Mouse (Mus musculus) intestine, embryonic 16.5 days (tissue): ENCODE results near the gene Arhgef11. TPM values are rescaled to one million over a fixed set of nuclear protein-coding genes. Genes with fewer than 3 reads are reported as not detected.

Experiments used
- ATAC-seq: fragments of 200-750 bp; cut with Nextera tagmentation; 2 replicates; pipeline ENCODE4 v1.8.0; 2017; ENCODE audit warnings: moderate TSS enrichment, moderate library complexity
- H3K27ac ChIP-seq: fragments of 300-500 bp; sonication (generic); 2 replicates; pipeline ENCODE4 v1.5.1; 2014; ENCODE audit warnings: mild to moderate bottlenecking, low read length
- H3K27me3 ChIP-seq: fragments of 300-500 bp; sonication (generic); replicated peaks from 2 replicates; pipeline ENCODE4 v1.6.1; 2014; ENCODE audit warnings: low read length, control low read depth, mixed read lengths; ENCODE audit not compliant: control insufficient read depth, insufficient read depth
- H3K36me3 ChIP-seq: fragments of 300-500 bp; sonication (generic); 2 replicates; pipeline ENCODE4 v1.6.1; 2014; ENCODE audit warnings: low read length, control low read depth; ENCODE audit not compliant: control insufficient read depth, insufficient read depth
- H3K4me1 ChIP-seq: fragments of 300-500 bp; sonication (generic); 2 replicates; pipeline ENCODE4 v1.6.1; 2014; ENCODE audit warnings: low read length, control low read depth, mixed read lengths; ENCODE audit not compliant: control insufficient read depth, insufficient read depth
- H3K4me2 ChIP-seq: fragments of 300-500 bp; sonication (generic); 2 replicates; pipeline ENCODE4 v1.6.1; 2014; ENCODE audit warnings: low read depth, low read length, control low read depth
- H3K4me3 ChIP-seq: fragments of 300-500 bp; sonication (generic); 2 replicates; pipeline ENCODE4 v1.5.1; 2014; ENCODE audit warnings: mild to moderate bottlenecking, low read length
- H3K9ac ChIP-seq: fragments of 300-500 bp; sonication (generic); 2 replicates; pipeline ENCODE4 v1.6.1; 2014; ENCODE audit warnings: low read depth, low read length
- H3K9me3 ChIP-seq: fragments of 300-500 bp; sonication (generic); 2 replicates; pipeline ENCODE4 v1.6.1; 2016; ENCODE audit warnings: low read length, control low read depth; ENCODE audit not compliant: control insufficient read depth
- WGBS: fragments of 180-500 bp; shearing (Covaris S2); extraction: QIAGEN DNeasy Blood & Tissue Kit; methylation state at CpG from one replicate; pipeline ENCODE4 v1.1.7; 2014; 5-methylcytosine and 5-hydroxymethylcytosine counted together
- polyA plus RNA-seq: library from polyadenylated mRNA; unstranded; fragments of >200 nt; fragmentation: Nextera tagmentation; extraction: Ambion mirVana; gene quantifications from 2 replicates; pipeline ENCODE4 v1.2.1, GENCODE M21; 2015

The Arhgef11 gene
- polyA plus RNA-seq, 1 experiment from 2014 or later, result 11.6 TPM

GRCm38 (mm10) chr3:87769506-87769905 lies 152.1 kb downstream of the Arhgef11 start:
- no peak overlapping the region for H3K27ac ChIP-seq
- no peaks in the 10 kb centered on the region for H3K27me3 ChIP-seq
- H3K9ac ChIP-seq, result no peak overlapping the region
- H3K4me2 ChIP-seq, result no peak overlapping the region
- H3K4me1 ChIP-seq, result peaks cover 32% of the 10 kb centered on the region
- no peaks in the 10 kb centered on the region for H3K36me3 ChIP-seq
- H3K4me3 ChIP-seq, result no peak overlapping the region
- ATAC-seq, result no peak
- WGBS, result 81% methylated on average over 8 of the region's 8 CpGs
- H3K9me3 ChIP-seq, result no peaks in the 10 kb centered on the region

DNA sequence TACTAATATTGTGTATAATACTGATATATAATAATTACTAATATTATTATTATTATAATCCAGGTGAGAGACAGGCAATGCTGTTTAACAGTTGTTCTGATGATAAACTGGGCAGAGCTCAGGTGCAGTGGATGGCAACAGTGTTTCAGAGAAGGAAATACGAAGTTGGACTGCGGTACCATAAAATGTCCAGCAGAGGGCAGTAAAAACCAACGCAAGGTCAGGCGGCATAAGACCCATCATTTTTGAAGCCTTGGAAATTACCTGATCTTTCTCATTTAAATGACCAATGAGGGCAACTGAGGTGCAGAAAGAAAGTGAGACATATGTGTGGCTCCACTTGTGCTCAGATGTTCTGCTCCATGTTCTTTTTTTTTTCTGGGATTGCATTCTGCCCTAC lies 152.9 kb downstream of the Arhgef11 start:
- H3K36me3 ChIP-seq, result no peaks in the 10 kb centered on the region
- H3K4me2 ChIP-seq, result no peak overlapping the region
- no peak overlapping the region for H3K4me3 ChIP-seq
- H3K9me3 ChIP-seq, result no peaks in the 10 kb centered on the region
- no peak overlapping the region for H3K27ac ChIP-seq
- H3K27me3 ChIP-seq, result no peaks in the 10 kb centered on the region
- no peak for ATAC-seq
- WGBS, result 2% methylated on average over 4 of the region's 4 CpGs
- no peak overlapping the region for H3K9ac ChIP-seq
- H3K4me1 ChIP-seq, result peaks cover 24% of the 10 kb centered on the region

- Histone ChIP-seq H3K27me3 (no peaks in the 10 kb centered on the region), H3K27ac (no peak overlapping the region), H3K4me1 (peaks cover 16% of the 10 kb centered on the region), H3K4me3 (no peak overlapping the region), H3K9me3 (no peaks in the 10 kb centered on the region), H3K9ac (no peak overlapping the region), H3K36me3 (no peaks in the 10 kb centered on the region), H3K4me2 (no peak overlapping the region)
- ATAC-seq, result peak; percentile 45; the same call in 1 of the 2 replicates
- WGBS, result 29% methylated on average over 6 of the region's 6 CpGs
These were observed 153.7 kb downstream of the Arhgef11 start for GRCm38 (mm10) chr3:87771088-87771487.

DNA sequence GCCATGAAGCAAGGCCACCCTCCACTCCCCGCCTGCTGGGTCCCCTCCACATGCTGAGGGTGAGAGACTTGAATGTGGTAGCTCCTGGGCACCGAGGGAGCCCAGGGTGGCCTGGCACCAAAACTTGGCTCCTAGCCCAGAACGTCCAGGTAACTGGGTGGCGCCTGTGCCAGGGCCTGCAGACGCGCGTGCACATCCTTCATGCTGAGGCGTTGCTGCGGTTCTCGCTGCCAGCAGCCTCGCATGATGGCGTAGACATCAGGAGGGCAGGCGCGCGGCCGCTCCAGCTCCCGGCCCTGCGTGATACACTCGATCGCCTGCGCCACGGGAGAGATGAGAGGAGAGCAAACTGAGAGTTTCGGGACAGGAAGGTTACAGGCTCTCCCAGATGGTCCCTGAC lies 160.9 kb downstream of the Arhgef11 start:
- H3K9ac ChIP-seq, result no peak overlapping the region
- H3K4me3 ChIP-seq, result no peak overlapping the region
- H3K27me3 ChIP-seq, result peaks cover 13% of the 10 kb centered on the region; the same call in 1 of the 2 replicates
- no peaks in the 10 kb centered on the region for H3K36me3 ChIP-seq
- H3K27ac ChIP-seq, result no peak overlapping the region
- H3K9me3 ChIP-seq, result no peaks in the 10 kb centered on the region
- no peak for ATAC-seq
- WGBS, result 58% methylated on average over 23 of the region's 23 CpGs
- H3K4me1 ChIP-seq, result no peaks in the 10 kb centered on the region
- H3K4me2 ChIP-seq, result no peak overlapping the region

- Histone ChIP-seq H3K9me3 (no peaks in the 10 kb centered on the region), H3K36me3 (no peaks in the 10 kb centered on the region), H3K9ac (peak overlapping the region; percentile 29; the same call in 1 of the 2 replicates), H3K4me1 (no peaks in the 10 kb centered on the region), H3K27ac (no peak overlapping the region), H3K4me3 (no peak overlapping the region), H3K4me2 (no peak overlapping the region), H3K27me3 (peaks cover 13% of the 10 kb centered on the region; the same call in 1 of the 2 replicates)
- ATAC-seq, result no peak
- WGBS, result 44% methylated on average over 2 of the region's 2 CpGs
These were observed 161.7 kb downstream of the Arhgef11 start for GRCm38 (mm10) chr3:87779086-87779485.

DNA sequence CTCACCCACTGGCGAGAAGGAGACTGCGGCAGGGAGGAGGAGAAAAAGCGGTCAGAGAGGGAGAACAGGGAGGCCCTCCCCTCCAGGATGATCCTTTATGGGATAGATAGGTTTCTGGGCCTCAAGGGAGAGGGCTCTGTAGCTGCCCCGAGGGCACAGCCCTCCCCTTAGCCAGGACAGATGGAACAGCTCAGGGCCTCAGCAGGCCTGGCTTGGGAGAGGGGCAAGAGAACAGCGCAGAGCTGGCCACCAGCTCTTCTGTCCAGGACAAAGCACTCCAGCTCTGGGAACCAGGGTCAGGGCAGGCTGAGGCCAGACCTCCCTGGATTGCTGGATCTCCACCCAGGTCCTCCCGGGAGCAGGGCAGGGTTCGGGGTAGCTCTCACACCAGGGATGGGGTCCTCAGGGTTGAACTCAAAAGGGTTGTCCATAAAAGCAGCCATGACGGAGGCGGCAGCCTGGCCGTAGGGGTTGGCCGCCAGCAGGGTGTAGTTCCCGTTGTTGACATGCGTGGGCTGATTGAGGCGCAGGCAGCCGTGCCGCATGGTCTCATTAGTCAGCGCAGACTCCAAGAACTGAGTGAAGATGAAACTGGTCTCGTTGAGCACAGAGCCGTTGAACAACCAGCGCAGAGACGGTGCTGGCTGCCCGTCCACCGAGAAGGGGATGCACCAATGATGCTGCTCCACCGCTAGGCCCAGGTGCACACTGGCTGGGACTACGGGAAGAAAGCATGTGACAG lies 166.1 kb downstream of the Arhgef11 start:
- Histone ChIP-seq H3K27ac (no peak overlapping the region), H3K4me2 (no peak overlapping the region), H3K4me3 (no peak overlapping the region), H3K27me3 (peaks cover 3% of the 10 kb centered on the region; the same call in 1 of the 2 replicates), H3K36me3 (no peaks in the 10 kb centered on the region), H3K9ac (no peak overlapping the region), H3K9me3 (no peaks in the 10 kb centered on the region), H3K4me1 (peaks cover 6% of the 10 kb centered on the region; the same call in 1 of the 2 replicates)
- WGBS, result 82% methylated on average over 25 of the region's 25 CpGs
- ATAC-seq, result no peak

DNA sequence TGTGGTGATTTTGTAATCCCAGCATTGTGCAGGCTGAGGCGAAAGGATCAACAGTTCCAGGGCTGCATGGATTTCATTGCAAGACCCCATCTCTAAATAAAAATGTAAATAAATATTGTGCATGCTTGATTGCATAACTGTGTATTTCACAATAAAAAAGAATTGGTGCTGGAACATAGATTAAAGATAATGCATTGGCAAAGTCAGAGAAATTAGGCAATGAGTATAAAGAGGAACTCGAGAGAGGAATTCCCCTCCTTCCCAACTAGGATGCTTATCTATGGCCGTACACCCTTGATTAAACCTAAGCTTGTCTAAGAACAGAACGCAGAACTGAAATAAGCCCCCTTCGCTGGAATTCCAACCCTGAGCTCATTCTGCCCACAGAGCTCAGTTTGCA lies 167.8 kb downstream of the Arhgef11 start:
- H3K27ac ChIP-seq, result no peak overlapping the region
- H3K4me1 ChIP-seq, result peaks cover 14% of the 10 kb centered on the region
- no peaks in the 10 kb centered on the region for H3K9me3 ChIP-seq
- no peak overlapping the region for H3K4me2 ChIP-seq
- H3K4me3 ChIP-seq, result no peak overlapping the region
- H3K27me3 ChIP-seq, result no peaks in the 10 kb centered on the region
- 65% methylated on average over 5 of the region's 5 CpGs for WGBS
- H3K36me3 ChIP-seq, result no peaks in the 10 kb centered on the region
- no peak for ATAC-seq
- no peak overlapping the region for H3K9ac ChIP-seq

DNA sequence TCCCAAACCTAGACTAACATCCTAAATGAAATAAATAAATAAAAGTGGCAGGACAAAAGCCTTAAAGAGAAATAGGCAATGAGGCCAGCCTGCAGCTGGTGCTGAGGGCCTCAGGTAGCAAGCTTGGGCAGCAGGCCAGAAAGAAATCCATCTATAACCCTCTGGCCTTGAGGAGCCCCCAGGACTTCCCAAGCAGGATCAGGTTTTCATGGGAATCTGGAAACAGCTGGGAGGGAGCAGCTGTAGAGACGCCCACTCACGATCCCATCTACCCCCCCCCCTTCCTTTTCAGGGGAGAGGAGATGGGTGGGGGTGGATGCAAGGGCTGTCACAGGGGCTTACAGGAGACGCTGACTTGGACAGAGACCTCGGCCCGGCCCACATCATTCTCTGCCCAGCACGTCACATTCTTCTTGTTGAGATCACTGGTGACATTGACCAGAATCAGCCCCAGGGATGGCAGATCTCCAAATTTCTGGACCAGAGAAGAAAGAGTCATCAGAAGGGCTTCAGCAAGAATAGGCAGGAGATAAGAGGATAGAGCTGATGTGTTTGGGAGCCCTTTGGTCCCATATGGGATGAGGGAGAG lies 168.4 kb downstream of the Arhgef11 start:
- no peak overlapping the region for H3K4me3 ChIP-seq
- H3K9ac ChIP-seq, result no peak overlapping the region
- peaks cover 14% of the 10 kb centered on the region for H3K4me1 ChIP-seq
- WGBS, result 38% methylated on average over 4 of the region's 6 CpGs
- H3K36me3 ChIP-seq, result no peaks in the 10 kb centered on the region
- ATAC-seq, result peak; percentile 31; the same call in 1 of the 2 replicates
- no peak overlapping the region for H3K27ac ChIP-seq
- no peak overlapping the region for H3K4me2 ChIP-seq
- no peaks in the 10 kb centered on the region for H3K9me3 ChIP-seq
- H3K27me3 ChIP-seq, result no peaks in the 10 kb centered on the region
